Mouse (Mus musculus): ENCODE results near the gene Sumf1. TPM values are rescaled to one million over a fixed set of nuclear protein-coding genes. Genes with fewer than 3 reads are reported as not detected.
A peak's percentile ranks its signal among the peaks of the same experiment; 100 is the strongest.

The Sumf1 gene
- polyA plus RNA-seq (2012; rRNA removed): 37.6 and 46.0 TPM in 2 replicates

DNA sequence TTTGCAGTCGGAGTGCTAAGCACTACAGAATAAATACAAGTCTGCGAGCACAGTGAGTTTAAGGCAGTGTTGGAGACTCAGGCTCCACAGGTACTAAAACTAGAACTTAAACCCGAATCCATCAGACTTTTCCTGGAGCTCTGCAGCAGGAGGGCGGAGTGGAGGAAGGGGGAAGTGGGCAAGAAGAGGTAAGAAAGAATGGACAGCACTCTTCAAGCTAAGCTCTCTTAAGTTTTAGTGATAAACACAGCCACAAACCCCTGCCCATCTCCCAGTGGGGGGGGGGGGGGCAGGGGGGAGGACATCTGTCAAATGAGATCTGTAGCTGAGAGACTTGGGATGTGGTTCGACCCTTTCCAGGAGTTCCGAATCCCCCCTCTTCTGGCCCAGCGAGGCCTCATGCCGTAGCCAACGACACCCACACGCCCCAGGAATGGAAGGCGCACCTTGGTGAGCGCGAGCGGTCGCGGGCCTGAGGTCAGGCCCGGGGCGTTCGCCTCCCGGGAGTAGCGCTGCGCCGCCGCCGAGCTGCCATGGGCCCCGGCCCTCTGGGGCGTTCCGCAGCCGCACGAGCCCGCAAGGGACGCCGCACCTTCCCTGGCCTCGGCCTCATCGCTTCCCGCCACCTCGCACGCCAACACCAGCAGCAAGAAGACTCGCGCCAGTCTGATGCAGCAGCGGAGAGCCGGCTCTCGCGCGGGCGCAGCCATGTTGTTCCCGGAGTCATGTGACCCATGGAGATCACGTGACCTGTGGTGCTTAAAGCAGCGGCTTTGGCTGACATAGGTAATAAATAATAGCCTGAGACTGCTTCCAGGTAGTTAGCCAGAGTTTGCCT lies at the start of gene Sumf1:
Sumf1 (minus strand) TSS at position 736 of the 838 bp plus-strand sequence.
- TF ChIP-seq CTCF (conservative IDR thresholded peaks at IDR 0.05; ENCODE audit: insufficient read depth, insufficient read length, low read depth, low read length): no peak
- peak; percentile 7 for TF ChIP-seq POLR2A (IDR thresholded peaks at IDR 0.05; ENCODE audit: low read depth, low read length)
- Histone ChIP-seq H3K4me3 (ENCODE audit: insufficient read depth, low read depth, low read length) (peak within 1 kb of the TSS; percentile 68), H3K4me1 (ENCODE audit: control insufficient read depth, insufficient read depth, low read length) (peaks cover 2% of the 10 kb centered on the region; the same call in 1 of the 2 replicates), H3K36me3 (ENCODE audit: control insufficient read depth, insufficient read depth, low read length) (no peaks in the 10 kb centered on the region), H3K27ac (ENCODE audit: insufficient read depth, low read depth, low read length) (peak within 1 kb of the TSS; percentile 65; the same call in 1 of the 2 replicates), H3K27me3 (replicated peaks; ENCODE audit: control insufficient read depth, insufficient read depth, low read length) (no peaks in the 10 kb centered on the region)
- 4% methylated on average over 49 of the region's 49 CpGs for WGBS
- peak; percentile 96 for DNase-seq

DNA sequence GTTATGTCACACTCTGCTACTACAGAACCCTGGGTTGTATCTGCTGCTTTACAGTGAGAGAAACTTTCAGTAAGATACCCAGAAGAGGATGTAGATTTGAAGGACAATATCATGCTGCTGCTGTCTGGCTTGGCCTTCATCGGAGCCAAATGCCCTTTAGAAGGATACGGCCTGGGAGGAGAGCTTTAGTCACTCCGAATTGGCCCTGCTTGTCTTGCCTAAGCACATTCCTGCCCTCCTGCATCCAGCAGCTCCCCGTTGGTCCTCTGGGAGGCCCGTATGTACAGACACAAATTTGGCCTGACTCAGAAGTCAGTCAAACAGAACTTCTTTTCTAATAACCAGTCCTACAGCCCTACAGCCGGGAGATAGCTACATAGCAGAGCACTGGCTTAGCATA lies 49.2 kb upstream of the Sumf1 start:
- peak overlapping the region; percentile 49 for H3K27ac ChIP-seq (ENCODE audit: insufficient read depth, low read depth, low read length)
- DNase-seq: peak; percentile 83
- WGBS: 13% methylated on average over 6 of the region's 6 CpGs
- peaks cover 3% of the 10 kb centered on the region for H3K36me3 ChIP-seq (ENCODE audit: control insufficient read depth, insufficient read depth, low read length)
- H3K4me1 ChIP-seq (ENCODE audit: control insufficient read depth, insufficient read depth, low read length): peaks cover 61% of the 10 kb centered on the region
- no peaks in the 10 kb centered on the region for H3K27me3 ChIP-seq (replicated peaks; ENCODE audit: control insufficient read depth, insufficient read depth, low read length)
- H3K4me3 ChIP-seq (ENCODE audit: insufficient read depth, low read depth, low read length): no peak overlapping the region
- no peak for TF ChIP-seq POLR2A (IDR thresholded peaks at IDR 0.05; ENCODE audit: low read depth, low read length)
- TF ChIP-seq CTCF (conservative IDR thresholded peaks at IDR 0.05; ENCODE audit: insufficient read depth, insufficient read length, low read depth, low read length): no peak

DNA sequence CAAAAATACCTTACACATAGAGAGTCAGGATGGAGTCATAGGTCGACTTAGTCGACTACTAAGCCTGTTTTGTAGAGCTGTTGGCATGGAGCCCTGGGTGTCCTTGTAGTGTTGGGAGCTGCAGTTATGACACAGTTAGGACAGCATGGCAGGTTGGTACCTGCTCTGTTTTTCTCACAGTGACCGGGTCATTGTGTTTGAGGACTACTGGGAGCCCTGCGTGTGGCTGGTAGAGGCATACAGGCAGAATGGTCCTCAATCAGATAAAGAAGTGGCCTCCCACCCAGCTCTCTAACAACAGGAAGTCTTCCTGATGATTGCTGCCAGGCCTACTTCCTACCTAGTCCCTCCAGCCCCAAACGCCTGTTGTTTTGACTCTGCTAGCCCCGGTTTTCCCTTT lies 47.7 kb upstream of the Sumf1 start:
- DNase-seq: peak; percentile 79
- H3K4me1 ChIP-seq (ENCODE audit: control insufficient read depth, insufficient read depth, low read length): peaks cover 66% of the 10 kb centered on the region
- no peaks in the 10 kb centered on the region for H3K27me3 ChIP-seq (replicated peaks; ENCODE audit: control insufficient read depth, insufficient read depth, low read length)
- WGBS: 13% methylated on average over 6 of the region's 6 CpGs
- no peak overlapping the region for H3K4me3 ChIP-seq (ENCODE audit: insufficient read depth, low read depth, low read length)
- H3K36me3 ChIP-seq (ENCODE audit: control insufficient read depth, insufficient read depth, low read length): peaks cover under 1% of the 10 kb centered on the region
- peak overlapping the region; percentile 62 for H3K27ac ChIP-seq (ENCODE audit: insufficient read depth, low read depth, low read length)
- TF ChIP-seq CTCF (conservative IDR thresholded peaks at IDR 0.05; ENCODE audit: insufficient read depth, insufficient read length, low read depth, low read length) (no peak), POLR2A (IDR thresholded peaks at IDR 0.05; ENCODE audit: low read depth, low read length) (no peak)

DNA sequence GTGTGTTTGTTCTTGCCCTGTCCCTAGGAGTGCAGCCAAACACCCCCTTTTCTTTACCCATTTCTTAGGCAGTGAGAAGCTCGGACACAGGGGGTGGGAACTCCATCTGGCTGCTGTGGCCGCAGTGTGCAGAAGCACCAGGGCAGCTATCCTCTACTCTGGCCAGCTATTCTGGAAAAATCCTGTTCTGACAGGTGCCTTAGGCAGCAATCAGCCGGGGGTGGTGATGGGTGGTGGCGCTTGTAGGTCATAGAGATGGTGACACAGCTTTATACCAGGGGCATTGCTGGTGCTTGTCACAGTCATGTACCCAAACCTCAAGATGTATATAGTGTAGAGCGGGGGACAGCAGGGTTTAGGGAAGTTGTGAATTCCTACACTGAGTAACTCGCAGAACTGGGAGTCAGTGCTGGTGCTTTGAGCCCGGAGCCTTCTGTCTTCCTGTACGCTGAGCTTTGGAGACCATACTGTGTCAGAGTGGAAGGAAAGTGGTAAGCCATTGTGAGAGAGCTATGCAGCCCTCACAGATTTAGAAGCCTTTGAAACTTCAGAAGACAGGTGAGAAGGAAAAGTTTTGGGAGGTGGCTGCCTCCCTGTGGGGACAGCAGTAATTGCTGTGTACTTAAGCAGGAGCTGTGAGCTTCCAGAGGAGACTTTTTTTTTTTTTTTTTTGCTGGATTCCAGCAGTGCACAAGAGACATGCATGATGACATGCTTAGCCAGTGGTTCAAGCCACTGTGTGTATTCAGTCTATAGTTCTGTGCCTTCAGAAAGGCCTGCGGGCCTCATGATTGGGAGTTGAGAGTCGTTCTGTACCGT lies 46.7 kb upstream of the Sumf1 start:
- H3K27ac ChIP-seq (ENCODE audit: insufficient read depth, low read depth, low read length): peak overlapping the region; percentile 62
- no peak overlapping the region for H3K4me3 ChIP-seq (ENCODE audit: insufficient read depth, low read depth, low read length)
- H3K36me3 ChIP-seq (ENCODE audit: control insufficient read depth, insufficient read depth, low read length): no peaks in the 10 kb centered on the region
- no peaks in the 10 kb centered on the region for H3K27me3 ChIP-seq (replicated peaks; ENCODE audit: control insufficient read depth, insufficient read depth, low read length)
- peak; percentile 47 for DNase-seq
- peaks cover 72% of the 10 kb centered on the region for H3K4me1 ChIP-seq (ENCODE audit: control insufficient read depth, insufficient read depth, low read length)
- WGBS: 44% methylated on average over 11 of the region's 11 CpGs
- TF ChIP-seq CTCF (conservative IDR thresholded peaks at IDR 0.05; ENCODE audit: insufficient read depth, insufficient read length, low read depth, low read length): peak; percentile 37; the same call in 1 of the 2 replicates
- TF ChIP-seq POLR2A (IDR thresholded peaks at IDR 0.05; ENCODE audit: low read depth, low read length): no peak

DNA sequence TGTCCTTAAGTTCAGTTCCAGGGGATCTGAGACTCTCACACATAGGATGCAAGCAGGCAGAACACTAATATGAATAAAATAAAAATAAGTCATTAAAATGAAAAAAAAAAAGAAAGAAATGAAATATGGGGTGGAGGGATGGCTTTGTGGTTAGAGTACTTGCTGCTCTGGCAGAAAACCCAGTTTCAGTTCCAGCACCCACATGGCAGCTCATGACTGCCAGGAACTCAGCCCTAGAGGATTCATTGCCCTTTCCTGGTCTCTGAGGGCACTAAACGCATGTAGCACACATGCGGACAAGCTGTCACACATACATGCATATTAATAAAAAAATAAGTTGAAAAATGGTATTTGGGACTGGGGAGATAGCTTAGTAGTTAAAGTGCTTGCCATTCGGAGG lies 45.2 kb upstream of the Sumf1 start:
- DNase-seq: no peak
- H3K27ac ChIP-seq (ENCODE audit: insufficient read depth, low read depth, low read length): no peak overlapping the region
- no peaks in the 10 kb centered on the region for H3K36me3 ChIP-seq (ENCODE audit: control insufficient read depth, insufficient read depth, low read length)
- no peak overlapping the region for H3K4me3 ChIP-seq (ENCODE audit: insufficient read depth, low read depth, low read length)
- no peaks in the 10 kb centered on the region for H3K27me3 ChIP-seq (replicated peaks; ENCODE audit: control insufficient read depth, insufficient read depth, low read length)
- 59% methylated on average over 3 of the region's 3 CpGs for WGBS
- TF ChIP-seq CTCF (conservative IDR thresholded peaks at IDR 0.05; ENCODE audit: insufficient read depth, insufficient read length, low read depth, low read length) (no peak), POLR2A (IDR thresholded peaks at IDR 0.05; ENCODE audit: low read depth, low read length) (no peak)
- H3K4me1 ChIP-seq (ENCODE audit: control insufficient read depth, insufficient read depth, low read length): peaks cover 67% of the 10 kb centered on the region

DNA sequence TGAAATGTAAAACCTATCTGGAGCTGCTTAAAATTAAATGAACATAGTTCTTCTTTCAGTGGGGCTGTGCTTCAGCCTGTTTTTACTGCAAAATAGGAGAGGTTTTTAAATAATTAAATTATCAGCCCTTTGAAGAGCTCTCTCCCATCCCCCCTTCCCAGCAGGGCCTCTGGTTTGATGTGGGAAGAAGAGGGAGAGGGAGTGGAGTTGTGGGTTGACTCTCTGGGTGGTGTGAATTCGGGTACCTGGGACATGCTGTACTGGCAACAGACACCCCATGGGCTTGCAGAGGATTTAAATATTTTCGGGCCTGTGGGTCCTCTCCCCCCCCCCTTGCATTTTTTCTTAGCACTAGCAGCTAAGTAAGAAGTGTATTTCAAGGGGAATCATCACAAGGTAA lies 43.2 kb upstream of the Sumf1 start:
- Histone ChIP-seq H3K4me3 (ENCODE audit: insufficient read depth, low read depth, low read length) (no peak overlapping the region), H3K27me3 (replicated peaks; ENCODE audit: control insufficient read depth, insufficient read depth, low read length) (no peaks in the 10 kb centered on the region), H3K36me3 (ENCODE audit: control insufficient read depth, insufficient read depth, low read length) (no peaks in the 10 kb centered on the region), H3K4me1 (ENCODE audit: control insufficient read depth, insufficient read depth, low read length) (peaks cover 59% of the 10 kb centered on the region), H3K27ac (ENCODE audit: insufficient read depth, low read depth, low read length) (no peak overlapping the region)
- DNase-seq: no peak
- TF ChIP-seq CTCF (conservative IDR thresholded peaks at IDR 0.05; ENCODE audit: insufficient read depth, insufficient read length, low read depth, low read length) (no peak), POLR2A (IDR thresholded peaks at IDR 0.05; ENCODE audit: low read depth, low read length) (no peak)
- 30% methylated on average over 2 of the region's 2 CpGs for WGBS

DNA sequence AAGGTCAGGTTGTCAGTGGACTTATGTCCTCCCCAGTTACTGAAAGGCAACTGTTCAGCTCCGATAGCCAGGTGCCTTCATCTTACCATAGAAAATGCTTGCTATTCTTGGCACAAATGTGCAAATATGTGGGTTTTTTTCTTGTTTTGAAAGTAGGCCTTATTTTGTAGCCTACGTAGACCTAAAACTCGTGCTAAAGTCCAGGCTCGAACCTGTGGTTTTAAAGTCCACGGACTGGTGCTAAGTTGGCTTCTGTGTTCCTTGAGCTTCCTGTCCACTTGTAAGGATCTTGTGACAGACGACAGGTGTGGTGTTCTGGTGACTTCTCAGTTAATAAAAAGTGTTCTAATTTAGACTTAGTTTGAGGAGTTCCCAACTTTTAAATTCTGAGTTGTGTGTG lies 42.7 kb upstream of the Sumf1 start:
- Histone ChIP-seq H3K4me1 (ENCODE audit: control insufficient read depth, insufficient read depth, low read length) (peaks cover 58% of the 10 kb centered on the region), H3K27me3 (replicated peaks; ENCODE audit: control insufficient read depth, insufficient read depth, low read length) (no peaks in the 10 kb centered on the region), H3K4me3 (ENCODE audit: insufficient read depth, low read depth, low read length) (no peak overlapping the region), H3K36me3 (ENCODE audit: control insufficient read depth, insufficient read depth, low read length) (no peaks in the 10 kb centered on the region), H3K27ac (ENCODE audit: insufficient read depth, low read depth, low read length) (peak overlapping the region; percentile 79)
- 48% methylated on average over 6 of the region's 6 CpGs for WGBS
- DNase-seq: peak; percentile 84
- no peak for TF ChIP-seq CTCF (conservative IDR thresholded peaks at IDR 0.05; ENCODE audit: insufficient read depth, insufficient read length, low read depth, low read length)
- TF ChIP-seq POLR2A (IDR thresholded peaks at IDR 0.05; ENCODE audit: low read depth, low read length): no peak
